ENCODE assay signal across 8 mouse cellular contexts in the genomic region with DNA sequence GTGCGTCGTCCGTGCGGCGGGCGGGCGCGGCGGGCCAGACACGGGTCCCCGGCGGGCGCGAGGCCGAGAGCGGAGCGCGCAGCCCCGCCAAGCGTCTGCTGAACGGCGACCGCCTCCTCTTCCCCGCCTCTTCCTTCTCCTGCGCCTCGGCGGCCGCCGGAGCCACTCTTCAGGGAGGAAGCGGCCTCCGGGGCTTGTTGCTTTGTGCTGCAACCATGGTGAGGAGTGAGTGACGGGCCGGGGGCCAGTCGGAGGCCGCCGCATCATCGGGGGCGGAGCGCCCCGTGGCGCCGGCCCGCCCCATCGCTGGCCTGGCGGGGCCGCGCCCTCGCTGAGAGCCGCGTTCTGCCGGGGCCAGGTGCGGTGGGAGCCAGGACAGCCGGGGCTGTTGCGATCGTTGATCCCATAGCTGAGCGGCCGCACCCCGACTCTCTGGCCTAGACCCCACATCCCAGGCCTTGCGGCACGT. TPM values are rescaled to one million over a fixed set of nuclear protein-coding genes. Genes with fewer than 3 reads are reported as not detected.
DNase-seq lines count a peak whose midpoint lies in the region; ATAC-seq lines count a peak whose summit lies in the region.

No protein-coding gene starts in this region.

- peak; percentile 88 for DNase-seq in 3T3-L1 (ENCODE audit: low read depth, low spot score)
- peak; percentile 96 for DNase-seq in adrenal gland, postnatal 36 days
- peak; percentile 94 to 98 for DNase-seq in heart, adult 18-20 months
- peak; percentile 96 for DNase-seq in kidney, adult 18-20 months
- peak; percentile 92 for DNase-seq in limb, embryonic 10.5 days (ENCODE audit: low spot score)
- peak; percentile 89 for DNase-seq in skeletal muscle tissue, adult 2 months (ENCODE audit: low read depth, low spot score)

- H3K27ac ChIP-seq in embryonic facial prominence, embryonic 12.5 days = peak overlapping the region; percentile 95
- H3K27ac ChIP-seq in limb, embryonic 10.5 days = peak overlapping the region; percentile 96
- peak overlapping the region; percentile 99 for H3K27ac ChIP-seq in midbrain, embryonic 12.5 days (replicated peaks)

- H3K36me3 ChIP-seq in embryonic facial prominence, embryonic 12.5 days = no peaks in the 10 kb centered on the region
- H3K36me3 ChIP-seq in limb, embryonic 10.5 days = no peaks in the 10 kb centered on the region
- H3K36me3 ChIP-seq in midbrain, embryonic 12.5 days = no peaks in the 10 kb centered on the region

- peak; percentile 98 for ATAC-seq in embryonic facial prominence, embryonic 12.5 days (ENCODE audit: insufficient number of reproducible peaks, insufficient read depth, low FRiP score, low TSS enrichment)
- peak; percentile 98 for ATAC-seq in midbrain, embryonic 12.5 days (ENCODE audit: low FRiP score, low read depth)

- peak overlapping the region; percentile 74 for H3K4me2 ChIP-seq in embryonic facial prominence, embryonic 12.5 days (replicated peaks)
- H3K4me2 ChIP-seq in midbrain, embryonic 12.5 days (replicated peaks) = peak overlapping the region; percentile 82

- H3K4me1 ChIP-seq in embryonic facial prominence, embryonic 12.5 days = peaks cover 33% of the 10 kb centered on the region
- peaks cover 40% of the 10 kb centered on the region for H3K4me1 ChIP-seq in limb, embryonic 10.5 days
- peaks cover 24% of the 10 kb centered on the region for H3K4me1 ChIP-seq in midbrain, embryonic 12.5 days

- peak overlapping the region; percentile 94 for H3K4me3 ChIP-seq in embryonic facial prominence, embryonic 12.5 days
- peak overlapping the region; percentile 93 for H3K4me3 ChIP-seq in limb, embryonic 10.5 days
- peak overlapping the region; percentile 91 for H3K4me3 ChIP-seq in midbrain, embryonic 12.5 days

- no peaks in the 10 kb centered on the region for H3K9me3 ChIP-seq in embryonic facial prominence, embryonic 12.5 days
- no peaks in the 10 kb centered on the region for H3K9me3 ChIP-seq in limb, embryonic 10.5 days (replicated peaks)
- no peaks in the 10 kb centered on the region for H3K9me3 ChIP-seq in midbrain, embryonic 12.5 days

- H3K9ac ChIP-seq in embryonic facial prominence, embryonic 12.5 days = peak overlapping the region; percentile 91
- peak overlapping the region; percentile 93 for H3K9ac ChIP-seq in midbrain, embryonic 12.5 days (replicated peaks)

- WGBS in embryonic facial prominence, embryonic 12.5 days = under 1% methylated on average over 57 of the region's 60 CpGs
- under 1% methylated on average over 56 of the region's 60 CpGs for WGBS in limb, embryonic 10.5 days
- under 1% methylated on average over 54 of the region's 60 CpGs for WGBS in midbrain, embryonic 12.5 days

- H3K27me3 ChIP-seq in embryonic facial prominence, embryonic 12.5 days = no peaks in the 10 kb centered on the region
- H3K27me3 ChIP-seq in limb, embryonic 10.5 days (ENCODE audit: low read depth, poor library complexity, severe bottlenecking) = peaks cover 15% of the 10 kb centered on the region
- H3K27me3 ChIP-seq in midbrain, embryonic 12.5 days = peaks cover 5% of the 10 kb centered on the region

RNA-seq across cellular contexts. Expression of gene Rapgef2, which starts 0.8 kb away (rescaled TPM):
- 10 to 100 TPM; 22.9 to 23.0 TPM for total RNA-seq in adrenal gland, postnatal 36 days (2021)
- 10.9 and 11.1 TPM in 2 replicates for polyA plus RNA-seq in embryonic facial prominence, embryonic 12.5 days (2016; fragmentation: Nextera tagmentation; extraction: Ambion mirVana)
- 10 to 100 TPM; 34.3 to 34.5 TPM for total RNA-seq in heart, adult 18-20 months (2021)
- polyA plus RNA-seq in limb, embryonic 10.5 days (2016; fragmentation: Nextera tagmentation; extraction: Ambion mirVana) = 4.7 and 5.3 TPM in 2 replicates
- 9.7 and 11.4 TPM in 2 replicates for polyA plus RNA-seq in midbrain, embryonic 12.5 days (2016; fragmentation: Nextera tagmentation; extraction: Ambion mirVana)

RNA-seq across cellular contexts. Expression of gene Gm17359, which starts 49.3 kb away (rescaled TPM):
- total RNA-seq in adrenal gland, postnatal 36 days (2021) = not detected
- polyA plus RNA-seq in embryonic facial prominence, embryonic 12.5 days (2016; fragmentation: Nextera tagmentation; extraction: Ambion mirVana) = not detected in 2 replicates
- not detected for total RNA-seq in heart, adult 18-20 months (2021)
- polyA plus RNA-seq in limb, embryonic 10.5 days (2016; fragmentation: Nextera tagmentation; extraction: Ambion mirVana) = not detected in 2 replicates
- polyA plus RNA-seq in midbrain, embryonic 12.5 days (2016; fragmentation: Nextera tagmentation; extraction: Ambion mirVana) = not detected in 2 replicates

Comparison
In these comparisons a context has a peak if more than half of its experiments do, and no peak if none do; other contexts are left out.
1. Peak in every context shown above with its lines: DNase-seq, ATAC-seq, H3K4me3 ChIP-seq and H3K27ac ChIP-seq.